Mouse (Mus musculus) adrenal gland, adult 18-20 months (tissue): ENCODE results near the gene Cxcl17. TPM values are rescaled to one million over a fixed set of nuclear protein-coding genes. Genes with fewer than 3 reads are reported as not detected.
"Not testable (repeated sequence)": the region's sequence is repeated elsewhere in the genome, so short reads cannot be mapped to it uniquely, and the experiment has no call there.

Experiments used
- DNase-seq, 2 experiments: peaks; one replicate each; pipeline ENCODE4 v3.0.0; 2021 to 2022; ENCODE audit warnings: low spot score in 2 of 2
- total RNA-seq, 2 experiments: library from RNA; stranded (reverse); gene quantifications; 1 replicate in 1 of 2; 2 replicates in 1 of 2; pipeline ENCODE4 v1.2.3; 2021

Cxcl17 gene
- total RNA-seq, 2 experiments from 2014 or later, result not detected

DNA sequence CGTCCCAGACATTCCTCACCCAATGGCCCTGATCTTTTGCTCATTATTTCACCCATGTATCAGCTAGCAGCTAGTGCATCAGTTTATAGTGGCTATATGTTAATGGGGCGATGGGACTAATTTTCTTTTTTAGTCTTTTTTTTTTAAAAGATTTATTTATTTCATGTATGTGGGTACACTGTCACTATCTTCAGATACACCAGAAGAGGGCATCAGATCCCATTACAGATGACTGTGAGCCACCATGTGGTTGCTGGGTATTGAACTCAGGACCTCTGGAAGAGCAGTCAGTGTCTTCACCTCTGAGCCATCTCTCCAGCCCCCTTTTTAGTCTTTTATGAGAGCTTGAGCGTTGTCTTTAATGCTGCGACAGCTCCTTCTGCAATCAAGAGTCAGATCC, 13.7 kb upstream of the Cxcl17 start:
- not testable (repeated sequence) for DNase-seq

- peak; percentile 83 to 84 for DNase-seq
Observed at GRCm38 (mm10) chr7:25424429-25424828, 11.7 kb upstream of the Cxcl17 start.

- no peak for DNase-seq
Observed at GRCm38 (mm10) chr7:25422286-25422841, 9.7 kb upstream of the Cxcl17 start.

- DNase-seq, result no peak
Observed at GRCm38 (mm10) chr7:25419943-25420342, 7.3 kb upstream of the Cxcl17 start.

- no peak for DNase-seq
Observed at GRCm38 (mm10) chr7:25419536-25419935, 6.8 kb upstream of the Cxcl17 start.

- peak in 1 of 2 experiments; percentile 22 for DNase-seq
Observed at GRCm38 (mm10) chr7:25417597-25417996, 4.9 kb upstream of the Cxcl17 start.

GRCm38 (mm10) chr7:25411861-25412260, 825 bp downstream of the Cxcl17 start:
- DNase-seq, result no peak

GRCm38 (mm10) chr7:25410969-25411615, 1.6 kb downstream of the Cxcl17 start:
- DNase-seq, result no peak

DNA sequence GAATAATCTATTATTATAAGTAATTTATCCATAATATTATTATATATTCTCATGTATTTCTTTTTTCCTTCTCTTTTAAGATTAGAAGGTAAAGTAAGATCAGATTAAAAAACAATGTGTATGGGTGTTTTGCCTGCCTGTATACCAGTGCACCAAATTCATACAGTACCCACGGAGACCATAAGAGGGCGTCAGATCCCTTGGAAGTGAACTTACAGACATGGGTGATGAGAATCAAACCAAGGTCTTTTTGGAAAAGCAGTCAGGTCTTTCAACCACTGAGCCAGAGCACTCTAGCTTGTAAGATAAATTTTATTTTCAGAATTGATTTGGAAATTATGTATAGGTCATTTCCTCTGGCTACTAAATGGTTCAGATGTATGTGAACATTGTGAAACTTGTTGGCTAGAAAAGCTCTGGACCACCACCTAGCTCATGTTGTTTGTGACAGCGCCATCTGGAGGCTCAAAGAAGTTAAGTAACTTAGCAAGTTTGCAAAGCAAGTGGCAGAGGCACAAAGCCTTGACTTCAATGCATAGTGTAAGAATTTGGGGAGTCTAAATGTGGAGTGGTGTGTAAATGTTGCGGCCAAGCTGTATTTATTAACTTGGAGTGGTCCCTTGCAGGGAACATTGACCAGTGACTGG, 3.4 kb downstream of the Cxcl17 start:
- DNase-seq, result no peak

- DNase-seq, result no peak
Observed at GRCm38 (mm10) chr7:25406468-25406867, 6.2 kb downstream of the Cxcl17 start.

DNA sequence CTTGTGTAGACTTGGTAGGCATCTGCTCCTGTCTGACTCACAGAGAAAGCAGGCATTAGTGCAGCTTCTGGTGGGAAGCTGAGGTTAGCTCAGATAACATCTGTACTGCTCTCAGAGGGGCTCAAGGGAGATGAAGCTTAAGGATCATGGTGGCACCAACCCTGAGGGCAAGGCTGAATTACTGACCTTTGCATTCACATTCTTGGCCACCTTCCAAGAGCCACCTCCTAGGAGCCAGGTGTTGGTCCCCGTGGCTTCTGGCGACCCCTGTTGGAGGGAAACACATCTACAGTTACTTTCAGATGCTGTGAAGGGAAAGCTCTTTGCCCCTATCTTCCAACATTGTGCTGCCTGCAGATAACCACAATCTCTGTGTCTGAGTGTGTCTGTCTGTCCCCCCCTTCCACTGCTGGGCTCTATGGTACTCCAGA, 10.0 kb downstream of the Cxcl17 start:
- peak; percentile 59 to 74 for DNase-seq

GRCm38 (mm10) chr7:25401986-25402385, 10.7 kb downstream of the Cxcl17 start:
- DNase-seq, result peak in 1 of 2 experiments; percentile 40

DNA sequence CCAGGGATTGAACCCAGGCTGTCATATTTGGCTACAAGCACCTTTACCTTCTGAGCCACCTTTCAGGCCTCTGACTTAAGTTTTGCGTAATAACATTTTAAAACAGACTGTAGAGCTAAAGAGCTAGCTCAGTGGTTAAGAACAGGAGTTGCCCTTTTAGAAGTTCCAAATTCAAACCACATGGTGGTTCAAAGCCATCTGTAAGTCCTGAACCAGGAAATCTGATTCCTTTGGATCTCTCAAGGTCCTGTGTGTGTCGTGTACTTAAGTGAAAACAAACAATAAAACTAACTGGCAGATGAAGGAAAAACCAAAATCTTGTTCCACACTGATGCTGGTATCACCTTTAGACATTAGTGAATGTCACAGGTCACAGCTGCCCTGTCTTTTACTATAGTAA, 11.1 kb downstream of the Cxcl17 start:
- DNase-seq, result no peak

DNA sequence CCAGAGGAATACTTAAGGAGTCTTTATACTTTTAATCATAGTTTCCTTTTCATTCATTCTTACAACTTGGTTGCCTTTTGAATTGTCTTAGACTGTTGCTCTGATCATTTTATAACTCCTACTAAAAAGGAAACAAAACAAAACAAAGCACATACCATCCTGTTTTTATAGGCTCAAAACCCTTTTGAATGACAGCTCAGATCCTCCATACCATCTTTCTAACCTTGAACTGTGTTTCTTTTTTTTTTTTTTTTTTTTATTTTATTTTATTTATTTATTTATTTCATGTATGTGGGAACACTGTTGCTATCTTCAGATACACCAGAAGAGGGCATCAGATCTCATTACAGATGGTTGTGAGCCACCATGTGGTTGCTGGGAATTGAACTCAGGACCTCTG, 13.7 kb downstream of the Cxcl17 start:
- not testable (repeated sequence) for DNase-seq

GRCm38 (mm10) chr7:25398610-25399009, 14.1 kb downstream of the Cxcl17 start, which contains the start of gene Lipe:
TSS of gene Lipe (minus strand) at chr7:25398710.
- no peak for DNase-seq

- no peak for DNase-seq
Observed at GRCm38 (mm10) chr7:25396621-25397020, 16.1 kb downstream of the Cxcl17 start.

- DNase-seq, result peak; percentile 94 to 97
Observed at GRCm38 (mm10) chr7:25395558-25396521, 16.8 kb downstream of the Cxcl17 start.

- DNase-seq, result no peak
Observed at GRCm38 (mm10) chr7:25395186-25395557, 17.5 kb downstream of the Cxcl17 start.

- peak in 1 of 2 experiments; percentile 41 for DNase-seq
Observed at GRCm38 (mm10) chr7:25394754-25395153, 17.9 kb downstream of the Cxcl17 start.

- peak in 1 of 2 experiments; percentile 48 for DNase-seq
Observed at GRCm38 (mm10) chr7:25393451-25394210, 19.1 kb downstream of the Cxcl17 start.
